Mouse (Mus musculus) liver, postnatal 0 days (tissue): ENCODE measurements at regions not wholly inside any gene's neighbourhood (a gene's known extent, or its start where the extent isn't known, plus 50 kb on each side); places are given as distances from the start of the nearest gene placed in this dataset.

ENCODE experiments used
- CTCF ChIP-seq: sonication (generic); IDR thresholded peaks from 2 replicates; pipeline ENCODE4 v1.5.1; 2016; ENCODE audit warnings: antibody characterized with exemption, low read depth
- EP300 ChIP-seq: IDR thresholded peaks from 2 replicates; pipeline ENCODE4 v1.6.1; 2016; ENCODE audit warnings: antibody characterized with exemption, low read depth, mild to moderate bottlenecking

DNA sequence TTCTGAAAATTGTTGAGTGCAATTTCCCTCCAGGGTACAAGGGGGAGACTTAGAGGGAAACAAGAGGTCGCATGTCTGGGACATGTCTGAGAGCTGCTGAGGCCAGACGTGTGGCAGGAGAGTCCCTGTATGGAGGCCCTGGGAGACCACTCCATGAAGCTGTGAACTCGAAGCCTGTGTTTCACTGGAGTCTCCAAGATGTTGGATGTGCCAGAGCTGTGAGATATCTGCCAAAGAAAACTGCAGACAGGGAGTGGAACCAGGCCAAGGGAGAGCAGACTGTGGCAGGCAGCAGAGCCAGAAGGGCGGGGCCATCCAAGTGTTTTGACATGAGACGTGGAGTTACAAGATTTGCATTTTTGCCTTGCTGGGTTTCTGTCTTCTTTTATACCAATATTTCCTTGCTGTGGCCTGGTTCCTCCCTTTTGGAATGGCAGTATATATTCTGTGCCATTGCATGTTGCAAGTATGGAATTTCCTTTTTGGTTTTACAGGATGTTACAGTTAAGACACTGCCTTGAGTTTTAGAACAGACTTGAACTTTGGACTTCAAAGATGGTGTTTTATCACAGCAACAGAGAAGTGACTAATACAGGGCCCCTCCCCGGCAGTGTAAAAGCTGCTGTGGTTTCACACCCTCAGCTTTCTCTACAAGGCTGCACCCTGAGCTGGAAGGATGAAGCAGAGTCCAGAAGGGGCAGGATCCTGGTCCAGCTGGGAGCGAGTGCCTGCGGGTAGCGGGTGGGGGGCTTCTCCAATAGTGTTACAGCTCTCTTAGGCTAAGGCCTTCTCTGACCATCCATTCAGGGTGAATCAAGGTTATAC lies 85.0 kb upstream of the Prok2 start:
- TF ChIP-seq EP300 (no peak), CTCF (no peak)
